Mouse (Mus musculus): ENCODE measurements around the gene Fv1. TPM values are rescaled to one million over a fixed set of nuclear protein-coding genes. Genes with fewer than 3 reads are reported as not detected.

Gene Fv1
- 10.0 and 11.1 TPM in 2 replicates for polyA plus RNA-seq (2012; rRNA removed)

DNA sequence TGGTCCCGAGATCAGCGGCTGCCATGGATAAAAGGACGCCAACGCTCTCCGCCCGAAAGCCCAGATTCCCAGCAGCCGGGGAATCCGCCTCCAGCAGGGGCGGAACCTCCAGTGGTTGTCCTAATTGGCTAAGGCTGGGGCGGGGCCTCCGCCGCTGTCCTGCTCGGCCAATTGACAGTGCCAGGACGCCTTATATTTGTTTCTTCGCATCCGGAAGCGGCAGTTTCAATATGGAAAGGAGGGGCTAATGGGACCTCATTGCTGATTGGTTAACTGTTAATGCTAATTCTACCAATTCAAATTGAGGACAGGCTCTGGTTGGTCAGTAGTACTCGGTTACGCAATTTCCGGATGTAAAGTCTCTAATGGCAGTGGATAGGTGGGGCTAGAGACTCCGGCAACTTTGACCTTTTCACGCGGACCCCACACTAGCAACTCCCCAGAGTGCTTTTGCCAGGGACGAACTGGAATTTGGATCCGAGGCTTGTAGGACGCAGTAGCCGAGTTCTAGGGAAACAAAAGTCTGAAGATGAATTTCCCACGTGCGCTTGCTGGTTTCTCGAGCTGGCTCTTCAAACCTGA, at the start of gene Fv1, which contains the start of gene Miip:
Fv1 (plus strand) TSS at position 530 of the 582 bp plus-strand sequence.
Miip (minus strand) TSS at position 367 of the 582 bp plus-strand sequence.

DNA sequence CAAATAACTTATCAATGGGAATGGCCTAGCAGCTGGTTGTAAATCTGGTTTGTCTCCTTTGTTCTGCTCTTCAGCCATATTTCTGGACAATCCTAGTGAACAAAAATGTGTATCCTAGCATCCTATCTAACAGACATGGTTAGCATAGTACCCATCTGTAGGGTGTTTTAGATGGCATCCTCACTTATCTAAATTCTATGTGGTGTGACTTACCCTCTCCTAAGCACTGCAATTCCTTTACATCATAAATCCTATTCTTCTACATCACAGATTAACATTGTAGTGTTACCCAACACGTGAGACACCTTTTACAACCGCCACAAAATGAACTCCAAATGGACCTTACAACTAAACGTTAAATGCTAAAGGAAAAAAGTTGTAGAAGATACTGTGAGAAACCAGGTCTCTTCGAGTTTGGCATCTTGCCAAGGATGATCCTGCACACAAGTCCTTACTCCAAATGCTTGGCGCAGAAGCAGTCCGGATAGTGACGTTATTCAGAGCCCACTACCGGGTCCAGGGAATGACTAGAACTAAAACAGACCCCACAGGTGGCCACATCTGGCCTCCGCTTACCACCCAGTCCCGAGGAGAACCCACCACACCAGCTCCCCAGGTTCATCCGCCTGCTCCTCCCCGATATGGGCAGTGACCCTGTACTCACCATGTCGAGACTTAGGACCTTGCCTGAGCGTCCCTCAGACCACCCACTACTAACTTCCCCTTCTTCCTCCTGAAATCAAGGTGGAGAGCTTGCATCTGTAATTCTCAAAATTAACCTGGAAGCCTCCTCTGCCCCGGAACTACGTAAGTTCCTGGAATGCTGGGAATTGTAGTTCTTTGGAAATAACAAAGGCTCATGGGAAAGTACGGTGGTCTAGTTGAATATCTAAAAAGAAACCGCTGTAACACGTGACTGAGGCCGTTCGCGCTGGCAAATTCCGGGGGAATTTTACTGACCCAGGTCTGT, 20.9 kb upstream of the Fv1 start, which contains the start of gene Zfp933:
Zfp933 (minus strand) TSS at position 753 of the 970 bp plus-strand sequence.

DNA sequence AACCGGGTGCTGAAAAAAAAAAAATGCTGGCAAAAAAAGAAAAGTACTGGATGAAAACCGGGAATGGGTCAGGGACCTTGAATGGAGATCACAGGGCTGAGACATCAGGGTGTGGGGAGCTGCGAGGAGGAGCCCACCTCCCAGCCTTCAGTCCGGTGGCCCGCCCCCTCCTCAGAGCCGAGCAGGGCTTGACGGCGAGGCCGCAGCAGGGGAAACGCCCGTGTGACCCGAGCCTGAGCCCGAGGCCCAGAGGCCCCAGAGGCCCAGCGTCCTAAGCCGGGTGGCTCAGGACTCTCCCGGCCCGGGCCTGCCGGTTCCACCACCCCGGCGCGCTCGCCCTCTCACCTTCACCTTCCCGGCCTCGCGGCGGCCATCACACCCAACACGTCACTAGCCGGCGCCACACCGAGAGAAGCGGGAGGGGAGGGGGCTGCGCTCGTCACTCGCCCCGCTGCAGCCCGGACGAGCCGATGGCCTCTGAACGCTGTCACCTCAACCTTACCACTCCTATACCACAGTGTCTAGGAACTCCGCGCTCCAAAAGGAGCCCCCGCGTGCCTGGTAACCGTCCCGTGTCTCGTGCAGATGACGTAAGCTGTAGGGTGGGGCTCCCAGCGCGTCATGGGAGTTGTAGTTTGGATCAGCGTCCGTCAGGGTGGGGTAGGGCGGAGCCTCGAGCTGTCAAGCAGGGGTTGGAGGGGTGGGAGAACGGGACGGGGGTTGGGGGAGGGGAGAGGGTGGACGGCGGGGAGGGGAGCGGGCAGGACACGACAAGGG, 35.7 kb downstream of the Fv1 start, which contains the start of gene Mfn2:
Mfn2 (minus strand) TSS at position 392 of the 777 bp plus-strand sequence.

Other genes with a start within 250 kb of the Fv1 start
- gene Zfp979, start 226.5 kb upstream of the Fv1 start, polyA plus RNA-seq (2012; rRNA removed), result 1.0 and 1.3 TPM in 2 replicates
- gene Zfp534, start 166.4 kb upstream of the Fv1 start, polyA plus RNA-seq (2012; rRNA removed), result not detected in 2 replicates
- gene Zfp984, start 59.2 kb upstream of the Fv1 start, polyA plus RNA-seq (2012; rRNA removed), result 3.5 and 3.6 TPM in 2 replicates
- 7.0 and 8.1 TPM in 2 replicates for gene Zfp933, start 20.6 kb upstream of the Fv1 start, polyA plus RNA-seq (2012; rRNA removed)
- 108 and 125 TPM in 2 replicates for gene Miip, start 163 bp upstream of the Fv1 start, polyA plus RNA-seq (2012; rRNA removed)
- 58.3 and 58.5 TPM in 2 replicates for gene Mfn2, start 35.7 kb downstream of the Fv1 start, polyA plus RNA-seq (2012; rRNA removed)
- gene Plod1, start 67.8 kb downstream of the Fv1 start, polyA plus RNA-seq (2012; rRNA removed), result 19.6 and 37.3 TPM in 2 replicates
- gene 2510039O18Rik, start 71.9 kb downstream of the Fv1 start, polyA plus RNA-seq (2012; rRNA removed), result 49.3 and 49.4 TPM in 2 replicates
- 0.26 TPM in 1 of 2 replicates, not detected in the other for gene Nppb, start 116.8 kb downstream of the Fv1 start, polyA plus RNA-seq (2012; rRNA removed)
- 0.65 and 1.1 TPM in 2 replicates for gene Nppa, start 131.7 kb downstream of the Fv1 start, polyA plus RNA-seq (2012; rRNA removed)
- 51.6 and 54.5 TPM in 2 replicates for gene Clcn6, start 169.8 kb downstream of the Fv1 start, polyA plus RNA-seq (2012; rRNA removed)
- 37.8 and 38.4 TPM in 2 replicates for gene Mthfr, start 170.1 kb downstream of the Fv1 start, polyA plus RNA-seq (2012; rRNA removed)
- gene Agtrap, start 219.1 kb downstream of the Fv1 start, polyA plus RNA-seq (2012; rRNA removed), result 5.5 and 6.7 TPM in 2 replicates

All from central nervous system, embryonic 14 days (tissue).